Mouse (Mus musculus) E14TG2a.4 (cell line): ENCODE data around the gene Ubqln1.

ENCODE experiments used
- H3K27me3 ChIP-seq: 2 replicates; pipeline ENCODE4 v1.6.1; 2014; ENCODE audit warnings: low read length, control low read depth; ENCODE audit not compliant: insufficient read depth
- H3K36me3 ChIP-seq: 2 replicates; pipeline ENCODE4 v1.6.1; 2014; ENCODE audit warnings: low read length, control low read depth; ENCODE audit not compliant: insufficient read depth
- H3K4me1 ChIP-seq: replicated peaks from 2 replicates; pipeline ENCODE4 v1.6.1; 2014; ENCODE audit warnings: low read depth, low read length, control low read depth
- H3K4me3 ChIP-seq: replicated peaks from 2 replicates; pipeline ENCODE4 v1.5.1; 2014; ENCODE audit warnings: mild to moderate bottlenecking, low read length
- H3K9me3 ChIP-seq: 2 replicates; pipeline ENCODE4 v1.6.1; 2014; ENCODE audit warnings: low read length, control low read depth
- CTCF ChIP-seq: conservative IDR thresholded peaks from 2 replicates; pipeline ENCODE4 v1.5.1; 2014; ENCODE audit warnings: low read length
- NANOG ChIP-seq: IDR thresholded peaks from 2 replicates; pipeline ENCODE4 v1.6.1; 2014; ENCODE audit warnings: borderline replicate concordance, low read length, mixed read lengths
- POU5F1 ChIP-seq: IDR thresholded peaks from 2 replicates; pipeline ENCODE4 v1.6.1; 2014; ENCODE audit warnings: low read length, borderline replicate concordance

Gene Ubqln1

DNA sequence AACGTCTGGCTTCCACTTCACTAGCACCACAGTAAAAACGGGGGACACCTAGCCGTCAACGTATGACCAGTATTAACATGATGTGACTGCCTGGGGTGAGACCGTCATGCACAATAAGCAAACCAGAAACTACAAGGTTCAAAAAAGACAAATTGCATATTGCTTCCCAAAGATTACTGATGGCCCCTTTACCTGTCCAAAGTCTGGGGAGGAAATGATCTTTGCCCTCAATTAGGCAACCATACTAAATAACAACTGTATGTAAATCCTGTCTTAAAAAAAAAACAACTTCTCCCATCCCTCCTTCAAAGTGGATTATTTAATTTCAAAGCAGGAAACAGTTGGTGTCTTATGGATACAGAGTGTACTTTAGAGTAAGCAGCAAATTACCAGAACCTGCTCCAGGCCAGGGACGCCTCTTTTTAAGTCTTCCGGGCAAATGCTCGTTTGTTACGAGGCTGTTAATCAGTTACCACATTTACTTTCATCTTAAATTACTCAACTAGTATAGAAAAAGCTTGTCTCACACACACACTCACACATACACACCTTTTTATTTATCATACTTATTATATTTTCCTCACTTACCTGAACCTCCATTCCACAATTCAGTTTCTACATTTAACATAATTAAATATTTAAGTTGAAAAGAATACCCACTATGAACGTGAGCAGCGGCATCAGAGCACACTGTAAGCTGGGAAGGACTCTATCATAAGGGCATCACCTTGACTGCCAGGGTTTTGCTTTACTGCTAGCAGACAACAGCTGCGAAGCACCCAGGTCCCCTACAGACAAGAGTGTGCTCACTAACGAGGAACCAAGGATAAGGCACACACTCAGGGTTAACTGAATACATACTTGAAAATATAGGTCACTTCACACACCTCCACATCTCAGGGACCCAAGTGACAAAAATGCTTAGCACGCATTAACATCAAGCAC is 33.6 kb downstream of the Ubqln1 start:
- peaks cover 6% of the 10 kb centered on the region for H3K4me1 ChIP-seq
- no peak overlapping the region for H3K4me3 ChIP-seq
- no peaks in the 10 kb centered on the region for H3K9me3 ChIP-seq
- no peaks in the 10 kb centered on the region for H3K27me3 ChIP-seq
- TF ChIP-seq NANOG (no peak), CTCF (no peak), POU5F1 (no peak)
- H3K36me3 ChIP-seq, result peaks cover 94% of the 10 kb centered on the region

DNA sequence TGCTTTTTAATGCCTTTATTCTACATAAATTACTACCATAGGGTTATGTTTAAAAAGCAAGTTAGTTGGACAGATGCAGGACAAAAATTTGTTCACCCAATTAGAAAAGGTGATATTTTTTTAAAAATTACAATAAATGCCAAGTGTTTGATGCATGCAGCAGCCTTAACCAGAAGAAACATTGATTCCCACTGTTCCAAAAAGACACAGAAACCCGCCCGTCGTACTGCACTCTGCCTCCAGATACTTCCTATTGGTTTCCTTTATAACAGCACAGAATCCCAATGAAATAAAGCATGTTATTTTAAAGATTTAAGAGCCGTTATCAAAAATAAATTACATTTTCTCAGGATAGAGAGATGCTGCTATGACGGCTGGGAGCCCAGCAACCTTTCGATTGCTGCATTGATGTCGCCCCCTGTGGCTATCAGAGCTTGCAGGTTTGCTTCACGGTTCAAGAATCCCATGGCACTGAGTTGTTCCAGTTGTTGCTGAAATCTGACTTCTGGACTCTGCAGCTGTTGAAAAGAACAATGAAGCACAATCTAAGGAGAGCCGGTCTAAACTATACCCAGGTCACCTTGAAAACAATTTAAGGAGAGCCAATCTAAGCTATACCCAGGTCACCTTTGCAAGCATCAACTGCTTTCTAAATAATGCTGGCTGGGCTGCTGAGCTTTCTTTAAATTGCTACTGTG is 37.8 kb downstream of the Ubqln1 start:
- TF ChIP-seq NANOG, result no peak; the same call in 1 of the 2 replicates
- TF ChIP-seq POU5F1, result no peak
- TF ChIP-seq CTCF, result no peak
- peaks cover 97% of the 10 kb centered on the region for H3K36me3 ChIP-seq

DNA sequence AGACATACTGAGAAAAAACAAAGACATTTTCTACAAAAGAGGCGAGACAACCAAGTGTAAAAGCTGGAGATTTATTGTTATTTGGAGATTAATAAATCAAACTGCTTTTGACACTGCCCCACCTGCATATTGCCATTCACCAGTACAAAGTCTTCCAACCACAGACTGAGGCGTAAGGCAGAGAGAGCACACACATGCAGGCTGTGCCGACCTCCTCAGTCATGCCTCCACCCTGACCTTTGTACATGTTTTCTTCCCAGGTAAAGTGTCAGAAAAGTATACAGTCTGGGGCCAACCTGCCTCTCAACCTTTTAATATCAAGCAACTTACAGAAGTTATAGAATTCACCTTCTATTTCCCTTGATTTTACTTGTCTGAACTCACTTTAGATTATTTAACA is 39.3 kb downstream of the Ubqln1 start:
- no peak for TF ChIP-seq CTCF
- TF ChIP-seq POU5F1, result no peak
- TF ChIP-seq NANOG, result no peak
- peaks cover 86% of the 10 kb centered on the region for H3K36me3 ChIP-seq
- no peak overlapping the region for H3K4me3 ChIP-seq
- peaks cover 4% of the 10 kb centered on the region for H3K4me1 ChIP-seq
- no peaks in the 10 kb centered on the region for H3K9me3 ChIP-seq
- no peaks in the 10 kb centered on the region for H3K27me3 ChIP-seq

More for the DNA sequence above, 37.8 kb downstream of the Ubqln1 start:
- Histone ChIP-seq H3K4me1 (peaks cover 6% of the 10 kb centered on the region), H3K9me3 (no peaks in the 10 kb centered on the region), H3K27me3 (no peaks in the 10 kb centered on the region), H3K4me3 (no peak overlapping the region)

DNA sequence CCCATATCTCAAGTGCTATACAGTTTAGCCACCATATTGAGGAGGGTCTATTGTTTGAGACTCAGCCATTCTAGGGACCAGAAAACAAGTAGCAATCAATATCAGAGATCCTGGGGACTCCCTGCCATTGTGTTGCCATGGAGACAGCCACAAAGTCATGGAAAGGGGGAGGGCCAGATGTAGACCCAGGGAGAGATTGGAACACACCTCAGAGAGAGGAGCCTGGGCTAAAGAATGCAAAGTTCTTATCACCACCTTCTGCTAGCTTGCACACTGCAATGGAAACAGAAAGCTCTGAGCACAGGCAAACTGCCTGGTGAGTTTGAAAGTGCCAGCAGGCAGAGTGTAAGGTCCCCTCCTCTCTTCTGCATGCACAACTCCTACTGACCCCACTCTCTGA is 47.3 kb downstream of the Ubqln1 start:
- H3K9me3 ChIP-seq, result no peaks in the 10 kb centered on the region
- H3K4me3 ChIP-seq, result no peak overlapping the region
- H3K4me1 ChIP-seq, result peaks cover 15% of the 10 kb centered on the region
- no peak for TF ChIP-seq CTCF
- no peak for TF ChIP-seq POU5F1
- no peak for TF ChIP-seq NANOG
- peaks cover 15% of the 10 kb centered on the region for H3K36me3 ChIP-seq
- H3K27me3 ChIP-seq, result no peaks in the 10 kb centered on the region

DNA sequence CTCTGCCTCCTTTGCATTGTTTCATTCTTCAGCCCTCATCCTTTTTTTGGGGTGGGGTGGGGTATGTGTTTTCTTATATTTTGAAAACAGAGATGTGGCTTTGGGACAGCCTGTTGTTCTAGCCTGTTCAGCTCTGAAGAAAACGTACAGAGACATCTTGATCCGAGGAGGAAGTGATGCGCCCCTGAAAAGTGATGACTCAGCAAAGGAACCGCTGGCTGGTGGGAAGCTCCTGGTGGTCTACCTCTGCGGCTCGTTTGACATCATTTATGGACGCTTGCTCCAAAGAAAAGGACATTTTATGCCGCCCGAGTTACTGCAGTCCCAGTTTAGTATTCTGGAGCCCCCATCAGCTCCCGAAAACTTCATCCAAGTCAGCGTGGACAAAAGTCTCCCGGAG is 52.1 kb downstream of the Ubqln1 start:
- TF ChIP-seq CTCF, result no peak
- TF ChIP-seq NANOG, result no peak
- no peak for TF ChIP-seq POU5F1
- Histone ChIP-seq H3K4me1 (peaks cover 24% of the 10 kb centered on the region), H3K9me3 (no peaks in the 10 kb centered on the region), H3K27me3 (peaks cover 4% of the 10 kb centered on the region; the same call in 1 of the 2 replicates), H3K36me3 (0 out of 2 replicates have a peak, but pooled peaks cover 7% of the 10 kb centered on the region), H3K4me3 (peak overlapping the region; percentile 56)

DNA sequence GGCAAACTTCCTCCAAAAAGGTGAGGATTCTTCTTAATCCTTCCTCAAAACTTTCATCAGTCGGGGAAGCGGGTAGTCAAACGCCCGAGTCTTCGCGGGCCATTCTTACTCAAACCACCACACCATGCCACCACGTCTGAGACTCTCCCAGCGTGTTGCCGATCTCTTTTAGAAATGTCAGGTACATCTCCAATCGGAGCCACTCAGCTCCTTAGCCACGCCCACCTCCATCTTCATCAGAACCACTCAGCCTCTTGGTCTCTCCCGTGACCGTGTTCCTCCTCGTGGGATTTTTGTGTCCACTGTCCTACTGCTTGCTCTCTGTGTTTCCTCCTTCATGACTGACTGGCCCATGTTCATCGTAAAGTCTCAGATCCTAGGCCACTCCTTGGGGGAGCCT is 54.7 kb downstream of the Ubqln1 start:
- no peak for TF ChIP-seq CTCF
- TF ChIP-seq POU5F1, result no peak
- no peak for TF ChIP-seq NANOG
- Histone ChIP-seq H3K36me3 (0 out of 2 replicates have a peak, but pooled peaks cover 7% of the 10 kb centered on the region), H3K9me3 (no peaks in the 10 kb centered on the region), H3K4me3 (no peak overlapping the region), H3K4me1 (peaks cover 39% of the 10 kb centered on the region), H3K27me3 (peaks cover 22% of the 10 kb centered on the region)

DNA sequence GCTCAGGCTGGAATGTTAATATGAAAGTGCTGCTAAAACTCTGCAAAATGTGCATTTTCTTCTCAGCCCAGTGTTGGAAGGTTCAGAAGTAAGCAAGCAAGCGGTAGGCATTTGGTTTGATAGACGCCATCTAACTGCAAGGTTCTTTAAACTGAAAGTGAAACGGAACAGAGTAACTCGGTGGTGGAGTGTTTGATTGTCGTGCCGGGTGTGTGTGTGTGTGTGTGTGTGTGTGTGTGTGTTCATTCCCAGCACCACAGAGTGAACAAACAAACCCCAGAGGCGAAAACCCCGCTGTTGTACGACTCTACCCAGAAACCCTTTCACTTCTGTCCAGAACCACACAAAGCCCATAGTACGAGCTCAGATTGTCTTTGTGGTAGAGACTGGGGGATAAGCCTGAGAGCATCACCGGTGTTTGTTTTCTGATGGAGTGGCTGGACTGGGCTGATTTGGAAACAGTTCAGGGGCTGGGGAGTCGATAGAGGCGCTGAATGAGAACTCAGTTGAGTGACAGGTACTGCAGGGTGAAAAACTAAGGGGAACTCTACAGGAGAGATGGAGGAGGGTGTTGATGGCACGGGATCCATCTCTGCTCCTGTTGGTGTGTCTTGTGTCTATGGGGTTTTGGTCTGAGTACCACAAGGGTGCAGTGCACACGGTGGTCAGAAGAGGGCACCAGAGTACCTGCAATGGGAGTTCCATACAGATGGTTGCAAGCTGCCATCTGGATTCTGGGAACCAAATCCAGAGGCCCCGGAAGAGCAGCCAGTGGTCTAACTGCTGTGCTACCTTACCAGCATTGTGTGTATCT is 57.1 kb downstream of the Ubqln1 start:
- H3K27me3 ChIP-seq, result peaks cover 22% of the 10 kb centered on the region
- peaks cover 30% of the 10 kb centered on the region for H3K4me1 ChIP-seq
- peak overlapping the region; percentile 85 for H3K4me3 ChIP-seq
- no peak for TF ChIP-seq POU5F1
- TF ChIP-seq CTCF, result peak; percentile 89
- TF ChIP-seq NANOG, result no peak
- H3K9me3 ChIP-seq, result 0 out of 2 replicates have a peak, but pooled peaks cover 6% of the 10 kb centered on the region
- 0 out of 2 replicates have a peak, but pooled peaks cover 7% of the 10 kb centered on the region for H3K36me3 ChIP-seq
